Mouse (Mus musculus): ENCODE data around the gene Ddx56.

DNA sequence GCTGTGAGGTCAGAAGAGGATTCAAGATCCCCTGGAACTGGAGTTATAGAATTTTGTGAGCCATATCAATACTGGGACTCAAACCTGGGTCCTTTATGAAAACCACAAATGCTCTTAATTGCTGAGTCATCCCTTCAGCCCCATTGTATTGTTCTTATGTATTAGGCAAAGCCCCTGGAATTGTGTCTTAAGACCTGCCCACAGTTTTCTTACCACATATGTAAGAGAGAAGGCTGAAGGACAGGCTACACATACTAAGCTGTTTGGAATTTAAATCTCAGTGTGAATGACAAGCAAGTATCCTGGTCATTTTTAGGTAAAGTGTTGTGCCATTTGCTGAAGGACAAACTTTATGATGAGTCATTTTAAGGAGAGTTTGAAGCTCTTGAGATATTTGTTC is 28.5 kb upstream of the Ddx56 start:
- TF ChIP-seq CTCF (IDR thresholded peaks at IDR 0.05; ENCODE audit: control insufficient read depth, insufficient read depth, low read length) (no peak), POLR2A (IDR thresholded peaks at IDR 0.05; ENCODE audit: borderline replicate concordance, control insufficient read depth, low read depth, low read length) (no peak)

Data from bone marrow, adult 2 months (tissue).